Mouse (Mus musculus): Measurements from ENCODE around the gene Lta. TPM values are rescaled to one million over a fixed set of nuclear protein-coding genes. Genes with fewer than 3 reads are reported as not detected.

Gene Lta
- polyA plus RNA-seq, 1 experiment from 2014 or later, result 0.27 TPM

- H3K4me1 ChIP-seq, result peaks cover 16% of the 10 kb centered on the region
- no peaks in the 10 kb centered on the region for H3K27me3 ChIP-seq
- H3K27ac ChIP-seq, result no peak overlapping the region
- ATAC-seq (ENCODE audit: insufficient number of reproducible peaks, insufficient read depth, low FRiP score, low TSS enrichment), result no peak
- H3K4me2 ChIP-seq (replicated peaks), result peak overlapping the region; percentile 95; the same call in 1 of the 2 replicates
- no peaks in the 10 kb centered on the region for H3K9me3 ChIP-seq
- H3K4me3 ChIP-seq, result no peak overlapping the region
- H3K36me3 ChIP-seq, result peaks cover 59% of the 10 kb centered on the region
- WGBS, result 87% methylated on average over 11 of the region's 11 CpGs
- H3K9ac ChIP-seq, result no peak overlapping the region
Observed at GRCm38 (mm10) chr17:35161421-35161820, 43.7 kb downstream of the Lta start.

GRCm38 (mm10) chr17:35159638-35160037, 45.5 kb downstream of the Lta start:
- Histone ChIP-seq H3K9me3 (no peaks in the 10 kb centered on the region), H3K4me1 (peaks cover 22% of the 10 kb centered on the region), H3K27me3 (no peaks in the 10 kb centered on the region), H3K9ac (no peak overlapping the region), H3K4me3 (no peak overlapping the region), H3K36me3 (peaks cover 77% of the 10 kb centered on the region), H3K27ac (no peak overlapping the region), H3K4me2 (replicated peaks) (no peak overlapping the region)
- no peak for ATAC-seq (ENCODE audit: insufficient number of reproducible peaks, insufficient read depth, low FRiP score, low TSS enrichment)
- WGBS, result 82% methylated on average over 7 of the region's 7 CpGs

- Histone ChIP-seq H3K9ac (no peak overlapping the region), H3K27ac (no peak overlapping the region), H3K36me3 (peaks cover 83% of the 10 kb centered on the region), H3K27me3 (no peaks in the 10 kb centered on the region), H3K4me1 (peaks cover 24% of the 10 kb centered on the region), H3K4me2 (replicated peaks) (no peak overlapping the region), H3K4me3 (no peak overlapping the region), H3K9me3 (no peaks in the 10 kb centered on the region)
- WGBS, result 93% methylated on average over 16 of the region's 16 CpGs
- ATAC-seq (ENCODE audit: insufficient number of reproducible peaks, insufficient read depth, low FRiP score, low TSS enrichment), result no peak
Observed at GRCm38 (mm10) chr17:35158850-35159593, 46.1 kb downstream of the Lta start.

- Histone ChIP-seq H3K4me1 (peaks cover 20% of the 10 kb centered on the region), H3K4me3 (no peak overlapping the region), H3K36me3 (peaks cover 96% of the 10 kb centered on the region), H3K9me3 (no peaks in the 10 kb centered on the region), H3K27me3 (no peaks in the 10 kb centered on the region), H3K9ac (no peak overlapping the region), H3K4me2 (replicated peaks) (no peak overlapping the region), H3K27ac (no peak overlapping the region)
- WGBS, result 96% methylated on average over 8 of the region's 8 CpGs
- peak; percentile 20; the same call in 1 of the 2 replicates for ATAC-seq (ENCODE audit: insufficient number of reproducible peaks, insufficient read depth, low FRiP score, low TSS enrichment)
Observed at GRCm38 (mm10) chr17:35157661-35158175, 47.4 kb downstream of the Lta start.

- Histone ChIP-seq H3K4me2 (replicated peaks) (no peak overlapping the region), H3K4me1 (peaks cover 16% of the 10 kb centered on the region), H3K27me3 (no peaks in the 10 kb centered on the region), H3K27ac (no peak overlapping the region), H3K4me3 (no peak overlapping the region), H3K36me3 (peaks cover 100% of the 10 kb centered on the region), H3K9ac (no peak overlapping the region), H3K9me3 (no peaks in the 10 kb centered on the region)
- 92% methylated on average over 8 of the region's 8 CpGs for WGBS
- ATAC-seq (ENCODE audit: insufficient number of reproducible peaks, insufficient read depth, low FRiP score, low TSS enrichment), result no peak
Observed at GRCm38 (mm10) chr17:35157254-35157653, 47.9 kb downstream of the Lta start.

GRCm38 (mm10) chr17:35156461-35157200, 48.5 kb downstream of the Lta start:
- Histone ChIP-seq H3K4me1 (peaks cover 12% of the 10 kb centered on the region), H3K27ac (no peak overlapping the region), H3K36me3 (peaks cover 100% of the 10 kb centered on the region), H3K4me2 (replicated peaks) (no peak overlapping the region), H3K9ac (no peak overlapping the region), H3K27me3 (no peaks in the 10 kb centered on the region), H3K4me3 (no peak overlapping the region), H3K9me3 (no peaks in the 10 kb centered on the region)
- WGBS, result 93% methylated on average over 33 of the region's 33 CpGs
- ATAC-seq (ENCODE audit: insufficient number of reproducible peaks, insufficient read depth, low FRiP score, low TSS enrichment), result no peak; the same call in 1 of the 2 replicates

- no peaks in the 10 kb centered on the region for H3K27me3 ChIP-seq
- H3K4me3 ChIP-seq, result no peak overlapping the region
- peaks cover 12% of the 10 kb centered on the region for H3K4me1 ChIP-seq
- WGBS, result 90% methylated on average over 12 of the region's 12 CpGs
- no peak overlapping the region for H3K9ac ChIP-seq
- ATAC-seq (ENCODE audit: insufficient number of reproducible peaks, insufficient read depth, low FRiP score, low TSS enrichment), result no peak
- peaks cover 98% of the 10 kb centered on the region for H3K36me3 ChIP-seq
- H3K9me3 ChIP-seq, result no peaks in the 10 kb centered on the region
- no peak overlapping the region for H3K27ac ChIP-seq
- H3K4me2 ChIP-seq (replicated peaks), result no peak overlapping the region
Observed at GRCm38 (mm10) chr17:35155451-35155850, 49.7 kb downstream of the Lta start.

GRCm38 (mm10) chr17:35154616-35155015, 50.5 kb downstream of the Lta start:
- H3K9me3 ChIP-seq, result no peaks in the 10 kb centered on the region
- no peaks in the 10 kb centered on the region for H3K27me3 ChIP-seq
- WGBS, result 82% methylated on average over 7 of the region's 7 CpGs
- peak overlapping the region; percentile 64 for H3K27ac ChIP-seq
- H3K4me1 ChIP-seq, result peaks cover 12% of the 10 kb centered on the region
- peaks cover 98% of the 10 kb centered on the region for H3K36me3 ChIP-seq
- H3K9ac ChIP-seq, result no peak overlapping the region
- H3K4me2 ChIP-seq (replicated peaks), result no peak overlapping the region
- H3K4me3 ChIP-seq, result no peak overlapping the region
- no peak for ATAC-seq (ENCODE audit: insufficient number of reproducible peaks, insufficient read depth, low FRiP score, low TSS enrichment)

GRCm38 (mm10) chr17:35153931-35154330, 51.2 kb downstream of the Lta start:
- Histone ChIP-seq H3K27ac (peak overlapping the region; percentile 64), H3K9ac (no peak overlapping the region), H3K4me1 (peaks cover 12% of the 10 kb centered on the region), H3K36me3 (peaks cover 98% of the 10 kb centered on the region), H3K4me3 (no peak overlapping the region), H3K4me2 (replicated peaks) (no peak overlapping the region), H3K9me3 (no peaks in the 10 kb centered on the region), H3K27me3 (no peaks in the 10 kb centered on the region)
- no peak for ATAC-seq (ENCODE audit: insufficient number of reproducible peaks, insufficient read depth, low FRiP score, low TSS enrichment)
- 59% methylated on average over 4 of the region's 4 CpGs for WGBS

Small RNA genes within 50 kb of the gene (microRNA-seq; reads per million reads assigned to microRNA genes)
- not detected for gene Mir6973a
- not detected for gene Mir6974
- gene Mir6975, result 2.5 reads per million, percentile 10 among the genes with 10 or more reads in this experiment
- gene Mir8094, result not detected

Other genes starting within 250 kb of the Lta start
- 0.33 and 0.36 TPM in 2 replicates for gene Hspa1b, start 246.1 kb downstream of the Lta start, polyA plus RNA-seq (2016; fragmentation: Nextera tagmentation; extraction: Ambion mirVana)
- not detected in 2 replicates for gene Gm20481, start 235.4 kb downstream of the Lta start, polyA plus RNA-seq (2016; fragmentation: Nextera tagmentation; extraction: Ambion mirVana)
- gene Hspa1a, start 233.2 kb downstream of the Lta start, polyA plus RNA-seq (2016; fragmentation: Nextera tagmentation; extraction: Ambion mirVana), result 4.2 and 4.9 TPM in 2 replicates
- gene Hspa1l, start 232.6 kb downstream of the Lta start, polyA plus RNA-seq (2016; fragmentation: Nextera tagmentation; extraction: Ambion mirVana), result 0.84 and 0.99 TPM in 2 replicates
- gene Lsm2, start 223.5 kb downstream of the Lta start, polyA plus RNA-seq (2016; fragmentation: Nextera tagmentation; extraction: Ambion mirVana), result 212 and 230 TPM in 2 replicates
- 150 and 160 TPM in 2 replicates for gene Vars, start 204.4 kb downstream of the Lta start, polyA plus RNA-seq (2016; fragmentation: Nextera tagmentation; extraction: Ambion mirVana)
- gene Vwa7, start 188.8 kb downstream of the Lta start, polyA plus RNA-seq (2016; fragmentation: Nextera tagmentation; extraction: Ambion mirVana), result 0.20 and 0.25 TPM in 2 replicates
- gene Sapcd1, start 177.3 kb downstream of the Lta start, polyA plus RNA-seq (2016; fragmentation: Nextera tagmentation; extraction: Ambion mirVana), result 8.7 and 9.5 TPM in 2 replicates
- gene Msh5, start 158.6 kb downstream of the Lta start, polyA plus RNA-seq (2016; fragmentation: Nextera tagmentation; extraction: Ambion mirVana), result 3.7 and 4.2 TPM in 2 replicates
- 205 and 211 TPM in 2 replicates for gene Clic1, start 155.4 kb downstream of the Lta start, polyA plus RNA-seq (2016; fragmentation: Nextera tagmentation; extraction: Ambion mirVana)
- gene Ddah2, start 146.3 kb downstream of the Lta start, polyA plus RNA-seq (2016; fragmentation: Nextera tagmentation; extraction: Ambion mirVana), result 471 and 492 TPM in 2 replicates
- gene Ly6g6c, start 140.0 kb downstream of the Lta start, polyA plus RNA-seq (2016; fragmentation: Nextera tagmentation; extraction: Ambion mirVana), result not detected in 2 replicates
- gene Mpig6b, start 139.2 kb downstream of the Lta start, polyA plus RNA-seq (2016; fragmentation: Nextera tagmentation; extraction: Ambion mirVana), result 0.61 and 0.99 TPM in 2 replicates
- 1.1 and 1.3 TPM in 2 replicates for gene Ly6g6e, start 128.4 kb downstream of the Lta start, polyA plus RNA-seq (2016; fragmentation: Nextera tagmentation; extraction: Ambion mirVana)
- gene Ly6g6d, start 127.3 kb downstream of the Lta start, polyA plus RNA-seq (2016; fragmentation: Nextera tagmentation; extraction: Ambion mirVana), result 0.68 TPM in 1 of 2 replicates, not detected in the other
- 0.27 and 0.65 TPM in 2 replicates for gene Ly6g6f, start 119.7 kb downstream of the Lta start, polyA plus RNA-seq (2016; fragmentation: Nextera tagmentation; extraction: Ambion mirVana)
- gene Abhd16a, start 116.1 kb downstream of the Lta start, polyA plus RNA-seq (2016; fragmentation: Nextera tagmentation; extraction: Ambion mirVana), result 83.3 and 86.7 TPM in 2 replicates
- not detected in 2 replicates for gene Ly6g5c, start 97.1 kb downstream of the Lta start, polyA plus RNA-seq (2016; fragmentation: Nextera tagmentation; extraction: Ambion mirVana)
- 0.82 and 1.0 TPM in 2 replicates for gene Ly6g5b, start 89.9 kb downstream of the Lta start, polyA plus RNA-seq (2016; fragmentation: Nextera tagmentation; extraction: Ambion mirVana)
- gene Gpank1, start 83.9 kb downstream of the Lta start, polyA plus RNA-seq (2016; fragmentation: Nextera tagmentation; extraction: Ambion mirVana), result 22.4 and 25.5 TPM in 2 replicates
- 254 and 259 TPM in 2 replicates for gene Csnk2b, start 83.3 kb downstream of the Lta start, polyA plus RNA-seq (2016; fragmentation: Nextera tagmentation; extraction: Ambion mirVana)
- gene D17H6S53E, start 79.0 kb downstream of the Lta start, polyA plus RNA-seq (2016; fragmentation: Nextera tagmentation; extraction: Ambion mirVana), result 9.3 and 10.7 TPM in 2 replicates
- gene Apom, start 73.3 kb downstream of the Lta start, polyA plus RNA-seq (2016; fragmentation: Nextera tagmentation; extraction: Ambion mirVana), result 0.46 and 0.49 TPM in 2 replicates
- gene Bag6, start 70.2 kb downstream of the Lta start, polyA plus RNA-seq (2016; fragmentation: Nextera tagmentation; extraction: Ambion mirVana), result 73.3 and 74.0 TPM in 2 replicates
- 225 and 230 TPM in 2 replicates for gene Prrc2a, start 40.5 kb downstream of the Lta start, polyA plus RNA-seq (2016; fragmentation: Nextera tagmentation; extraction: Ambion mirVana)
- 7.0 and 7.3 TPM in 2 replicates for gene Aif1, start 29.3 kb downstream of the Lta start, polyA plus RNA-seq (2016; fragmentation: Nextera tagmentation; extraction: Ambion mirVana)
- gene Lst1, start 16.9 kb downstream of the Lta start, polyA plus RNA-seq (2016; fragmentation: Nextera tagmentation; extraction: Ambion mirVana), result 5.9 and 7.7 TPM in 2 replicates
- 0.95 and 0.98 TPM in 2 replicates for gene Ltb, start 10.9 kb downstream of the Lta start, polyA plus RNA-seq (2016; fragmentation: Nextera tagmentation; extraction: Ambion mirVana)
- gene Tnf, start 3.3 kb downstream of the Lta start, polyA plus RNA-seq (2016; fragmentation: Nextera tagmentation; extraction: Ambion mirVana), result 0.15 and 0.25 TPM in 2 replicates
- gene Gm16181, start 15.5 kb upstream of the Lta start, polyA plus RNA-seq (2016; fragmentation: Nextera tagmentation; extraction: Ambion mirVana), result 1.0 TPM in 1 of 2 replicates, not detected in the other
- gene Atp6v1g2, start 28.3 kb upstream of the Lta start, polyA plus RNA-seq (2016; fragmentation: Nextera tagmentation; extraction: Ambion mirVana), result 4.5 and 5.5 TPM in 2 replicates
- 13.0 and 13.3 TPM in 2 replicates for gene Nfkbil1, start 30.4 kb upstream of the Lta start, polyA plus RNA-seq (2016; fragmentation: Nextera tagmentation; extraction: Ambion mirVana)
- 572 and 587 TPM in 2 replicates for gene Ddx39b, start 36.4 kb upstream of the Lta start, polyA plus RNA-seq (2016; fragmentation: Nextera tagmentation; extraction: Ambion mirVana)
- gene H2-D1, start 57.4 kb upstream of the Lta start, polyA plus RNA-seq (2016; fragmentation: Nextera tagmentation; extraction: Ambion mirVana), result 20.8 and 21.5 TPM in 2 replicates
- gene H2-Q1, start 115.1 kb upstream of the Lta start, polyA plus RNA-seq (2016; fragmentation: Nextera tagmentation; extraction: Ambion mirVana), result not detected in 2 replicates
- 0.38 and 0.40 TPM in 2 replicates for gene H2-Q2, start 136.9 kb upstream of the Lta start, polyA plus RNA-seq (2016; fragmentation: Nextera tagmentation; extraction: Ambion mirVana)
- gene H2-Q4, start 174.3 kb upstream of the Lta start, polyA plus RNA-seq (2016; fragmentation: Nextera tagmentation; extraction: Ambion mirVana), result 2.0 and 2.2 TPM in 2 replicates
- gene H2-Q6, start 219.5 kb upstream of the Lta start, polyA plus RNA-seq (2016; fragmentation: Nextera tagmentation; extraction: Ambion mirVana), result 0.33 and 0.98 TPM in 2 replicates
- gene H2-Q7, start 233.8 kb upstream of the Lta start, polyA plus RNA-seq (2016; fragmentation: Nextera tagmentation; extraction: Ambion mirVana), result 4.6 and 5.9 TPM in 2 replicates